Mouse (Mus musculus): ENCODE measurements around the gene Rnf26. TPM values are rescaled to one million over a fixed set of nuclear protein-coding genes. Genes with fewer than 3 reads are reported as not detected.

Rnf26 gene
- polyA plus RNA-seq, 1 experiment from 2014 or later = 35.4 TPM

DNA sequence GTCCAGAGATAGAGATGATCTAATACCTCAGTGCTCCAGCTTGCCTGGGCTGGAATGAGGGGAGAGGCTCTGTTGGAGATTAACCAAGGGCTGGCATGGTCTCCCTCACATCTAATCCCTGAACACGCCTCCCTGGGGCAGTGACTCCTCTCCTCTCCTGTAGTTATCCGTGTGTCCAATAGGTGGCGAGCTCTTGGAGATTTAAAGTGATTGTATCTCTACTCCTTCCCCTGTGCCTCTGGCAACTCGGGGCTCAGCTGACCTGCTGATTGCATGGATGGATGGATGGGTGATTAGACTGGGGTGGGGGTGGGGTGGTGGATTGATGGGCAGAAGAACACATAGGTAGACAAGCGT lies 36.6 kb downstream of the Rnf26 start:
- ATAC-seq (ENCODE audit: low read depth) = no peak
- WGBS = 13% methylated on average over 5 of the region's 5 CpGs

DNA sequence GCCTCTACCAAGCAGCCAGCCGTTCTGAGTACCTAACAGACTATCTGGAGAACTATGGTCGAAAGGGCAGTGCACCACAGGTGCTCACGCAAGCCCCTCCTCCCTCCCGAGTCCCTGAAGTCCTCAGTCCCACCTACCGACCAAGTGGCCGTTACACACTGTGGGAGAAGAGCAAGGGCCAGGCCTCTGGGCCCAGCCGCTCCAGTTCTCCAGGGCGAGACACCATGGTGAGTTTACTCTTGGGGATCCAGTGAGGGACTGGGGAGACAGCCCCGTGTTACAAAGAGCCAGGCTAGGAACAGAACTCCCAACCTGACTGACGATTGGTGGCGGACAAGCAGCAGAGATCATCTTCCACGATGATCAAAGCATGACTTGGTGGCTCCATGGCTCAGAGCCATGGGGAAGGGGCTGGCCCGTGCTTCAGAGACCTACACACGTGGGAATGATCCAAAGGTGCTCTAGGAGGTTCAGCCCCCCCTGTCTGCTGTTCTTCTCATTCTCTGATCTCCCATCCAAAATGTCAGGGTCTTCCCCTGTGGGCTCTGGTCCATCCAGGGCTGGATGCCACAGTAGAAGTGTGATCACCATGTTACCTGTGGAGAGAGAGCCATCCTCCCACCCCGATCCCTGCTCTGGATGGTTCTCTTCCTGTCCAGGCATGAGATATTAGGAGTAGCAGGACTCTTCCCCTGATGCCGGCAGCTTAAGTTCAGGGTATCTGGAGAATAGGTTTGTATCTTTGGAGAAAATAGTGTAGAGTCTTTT lies 37.1 kb downstream of the Rnf26 start:
- Histone ChIP-seq H3K4me1 (replicated peaks) (peaks cover 53% of the 10 kb centered on the region), H3K9ac (no peak overlapping the region), H3K4me3 (no peak overlapping the region), H3K9me3 (no peaks in the 10 kb centered on the region), H3K4me2 (no peak overlapping the region), H3K27ac (replicated peaks) (no peak overlapping the region), H3K36me3 (no peaks in the 10 kb centered on the region), H3K27me3 (no peaks in the 10 kb centered on the region)
- WGBS = 70% methylated on average over 16 of the region's 16 CpGs
- ATAC-seq (ENCODE audit: low read depth) = no peak

More for the DNA sequence above, 36.6 kb downstream of the Rnf26 start:
- Histone ChIP-seq H3K9me3 (no peaks in the 10 kb centered on the region), H3K4me3 (no peak overlapping the region), H3K4me2 (no peak overlapping the region), H3K9ac (no peak overlapping the region), H3K27me3 (no peaks in the 10 kb centered on the region), H3K27ac (replicated peaks) (no peak overlapping the region), H3K36me3 (no peaks in the 10 kb centered on the region), H3K4me1 (replicated peaks) (peaks cover 53% of the 10 kb centered on the region)

DNA sequence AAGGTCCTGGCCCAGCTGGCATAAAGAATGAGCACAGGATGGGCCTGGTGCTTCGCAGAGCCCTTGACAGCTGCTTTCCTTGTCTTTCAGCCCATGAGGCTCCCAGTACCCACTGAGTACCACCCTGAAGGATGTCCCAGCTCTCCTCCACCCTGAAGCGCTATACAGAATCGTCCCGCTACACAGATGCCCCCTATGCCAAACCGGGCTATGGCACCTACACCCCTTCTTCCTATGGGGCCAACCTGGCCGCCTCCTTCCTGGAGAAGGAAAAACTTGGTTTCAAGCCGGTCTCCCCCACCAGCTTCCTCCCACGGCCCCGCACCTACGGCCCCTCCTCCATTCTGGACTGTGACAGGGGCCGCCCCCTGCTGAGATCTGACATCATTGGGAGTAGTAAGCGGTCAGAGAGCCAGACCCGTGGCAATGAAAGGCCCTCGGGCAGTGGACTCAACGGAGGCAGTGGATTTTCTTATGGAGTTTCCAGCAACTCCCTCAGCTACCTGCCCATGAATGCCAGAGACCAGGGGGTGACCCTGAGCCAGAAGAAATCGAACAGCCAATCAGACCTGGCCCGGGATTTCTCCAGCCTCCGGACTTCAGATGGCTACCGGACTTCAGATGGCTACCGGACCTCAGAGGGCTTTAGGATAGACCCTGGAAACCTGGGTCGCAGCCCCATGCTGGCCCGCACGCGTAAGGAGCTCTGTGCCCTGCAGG lies 37.9 kb downstream of the Rnf26 start:
- Histone ChIP-seq H3K9ac (no peak overlapping the region), H3K36me3 (no peaks in the 10 kb centered on the region), H3K4me1 (replicated peaks) (peaks cover 54% of the 10 kb centered on the region), H3K27ac (replicated peaks) (no peak overlapping the region), H3K4me2 (no peak overlapping the region), H3K4me3 (no peak overlapping the region), H3K27me3 (no peaks in the 10 kb centered on the region), H3K9me3 (no peaks in the 10 kb centered on the region)
- WGBS = 70% methylated on average over 24 of the region's 24 CpGs
- ATAC-seq (ENCODE audit: low read depth) = no peak

DNA sequence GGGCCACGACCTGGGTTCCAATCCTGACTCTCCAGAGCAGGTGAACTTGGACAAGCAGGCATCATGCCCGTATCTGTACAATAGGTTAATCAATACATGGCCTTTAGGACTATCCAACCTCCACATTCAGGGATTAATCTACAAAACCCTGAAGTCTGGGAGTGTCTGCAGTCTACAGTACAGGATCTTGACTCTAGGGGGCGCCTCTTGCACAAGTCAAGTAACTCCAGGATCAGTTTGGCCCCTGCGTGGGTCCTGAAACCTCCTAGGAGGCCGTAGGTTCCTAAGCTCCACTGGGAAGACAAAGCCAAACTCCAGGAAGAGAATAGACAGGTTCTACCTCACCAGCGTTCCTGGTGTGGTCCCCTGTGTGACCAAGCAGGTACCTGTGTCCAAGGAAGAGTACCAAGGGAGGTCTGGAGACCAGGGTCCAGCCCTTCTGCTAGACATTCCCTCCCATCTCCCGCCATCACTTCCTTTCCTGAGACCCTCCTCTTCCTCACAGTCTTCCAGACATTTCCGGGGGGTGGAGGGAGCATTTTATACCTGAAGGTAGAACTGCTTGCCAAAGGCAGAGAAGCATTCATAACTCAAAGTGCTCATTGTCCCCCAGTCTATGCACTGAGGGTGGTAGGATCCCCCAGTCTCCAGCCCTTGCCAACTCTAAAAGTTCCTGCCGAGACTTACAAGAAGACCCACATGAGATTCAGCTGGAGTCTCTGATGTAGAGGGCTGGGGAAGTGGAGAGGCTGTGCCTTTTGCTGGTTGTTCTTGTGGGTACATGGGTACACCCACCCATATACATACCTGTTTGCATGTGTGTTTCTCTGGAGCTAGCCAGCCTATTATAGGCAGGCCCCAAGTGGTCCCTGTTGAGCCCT lies 38.7 kb downstream of the Rnf26 start:
- Histone ChIP-seq H3K9ac (no peak overlapping the region), H3K4me3 (no peak overlapping the region), H3K36me3 (no peaks in the 10 kb centered on the region), H3K4me1 (replicated peaks) (peaks cover 59% of the 10 kb centered on the region), H3K27ac (replicated peaks) (no peak overlapping the region), H3K27me3 (peaks cover 4% of the 10 kb centered on the region; the same call in 1 of the 2 replicates), H3K4me2 (no peak overlapping the region), H3K9me3 (no peaks in the 10 kb centered on the region)
- WGBS = 64% methylated on average over 9 of the region's 9 CpGs
- ATAC-seq (ENCODE audit: low read depth) = no peak

DNA sequence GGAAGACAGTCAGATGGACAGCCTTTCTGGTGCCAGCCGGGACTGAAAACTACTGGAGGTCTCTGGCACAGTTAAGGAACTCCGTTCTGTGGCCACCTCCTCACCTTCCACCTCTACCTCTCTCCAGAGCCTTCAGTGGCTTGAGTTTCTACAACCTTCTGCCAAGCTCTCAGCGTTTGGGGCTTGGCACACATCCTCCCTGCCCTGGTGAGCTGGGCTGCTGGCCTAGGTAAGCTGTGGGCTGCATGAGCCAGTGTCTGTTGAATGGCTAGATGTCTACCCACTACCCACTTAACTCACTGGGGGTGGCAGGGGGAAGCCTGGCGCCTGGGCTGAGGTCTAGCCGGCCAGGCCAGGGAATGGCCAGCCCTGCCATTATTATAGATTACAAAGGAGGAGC lies 40.2 kb downstream of the Rnf26 start:
- Histone ChIP-seq H3K4me2 (peak overlapping the region; percentile 44), H3K4me1 (replicated peaks) (peaks cover 54% of the 10 kb centered on the region), H3K27me3 (peaks cover 4% of the 10 kb centered on the region; the same call in 1 of the 2 replicates), H3K27ac (replicated peaks) (peak overlapping the region; percentile 83), H3K36me3 (no peaks in the 10 kb centered on the region), H3K4me3 (no peak overlapping the region), H3K9me3 (no peaks in the 10 kb centered on the region), H3K9ac (no peak overlapping the region; the same call in 1 of the 2 replicates)
- ATAC-seq (ENCODE audit: low read depth) = no peak
- WGBS = 37% methylated on average over 5 of the region's 5 CpGs

DNA sequence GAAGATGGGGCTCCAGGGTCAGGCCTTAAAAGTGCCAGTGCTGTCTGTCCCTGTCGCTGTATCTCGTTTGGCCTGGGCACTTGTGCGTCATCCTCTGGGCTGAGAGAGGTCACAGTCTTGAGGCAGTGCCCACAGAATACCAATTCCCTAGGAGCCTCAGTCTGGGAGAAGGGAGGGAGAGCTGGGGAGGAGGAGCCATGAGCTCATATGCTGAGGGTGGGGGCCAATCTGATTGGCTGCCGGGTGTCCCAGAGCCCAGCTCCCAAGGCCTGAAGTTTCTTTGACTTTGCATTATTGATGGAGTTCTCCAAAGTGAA lies 40.8 kb downstream of the Rnf26 start:
- Histone ChIP-seq H3K4me1 (replicated peaks) (peaks cover 56% of the 10 kb centered on the region), H3K36me3 (no peaks in the 10 kb centered on the region), H3K27me3 (peaks cover 4% of the 10 kb centered on the region), H3K9me3 (no peaks in the 10 kb centered on the region), H3K9ac (peak overlapping the region; percentile 43), H3K4me2 (peak overlapping the region; percentile 44), H3K27ac (replicated peaks) (peak overlapping the region; percentile 83), H3K4me3 (no peak overlapping the region)
- 6% methylated on average over 4 of the region's 4 CpGs for WGBS
- ATAC-seq (ENCODE audit: low read depth) = peak; percentile 64

DNA sequence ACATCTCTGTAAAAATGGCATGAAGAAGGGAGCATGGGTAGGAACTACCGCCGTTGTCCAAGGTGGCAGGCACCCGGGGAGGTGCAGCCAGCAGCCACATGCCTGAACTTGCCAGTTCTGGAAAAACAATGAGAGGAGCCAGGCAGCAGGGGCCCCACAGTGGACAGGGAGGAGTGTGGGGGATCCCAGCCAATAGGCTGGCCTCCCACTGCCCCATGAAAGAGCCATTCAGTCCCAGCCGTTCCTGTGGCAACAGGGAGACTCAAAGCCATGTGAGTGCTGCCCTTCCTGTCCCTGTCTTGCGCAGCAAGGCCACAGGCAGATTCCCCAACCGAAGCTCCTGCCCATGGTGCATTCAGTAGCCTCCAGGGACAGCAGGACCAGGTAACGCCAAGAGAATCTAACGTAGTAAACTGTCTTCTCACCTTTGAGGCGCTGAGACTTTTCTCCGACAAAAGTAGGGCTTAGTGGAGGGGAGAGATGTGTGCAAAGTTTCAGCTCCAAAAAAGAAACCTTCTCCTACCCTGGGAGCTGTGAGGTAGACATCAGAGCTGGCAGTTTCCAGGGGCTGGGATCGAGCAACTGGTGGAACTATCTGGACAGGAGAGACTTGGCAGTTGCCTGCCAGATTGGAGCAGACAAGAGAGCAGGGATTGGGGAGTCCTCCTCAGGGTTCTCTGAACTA lies 41.3 kb downstream of the Rnf26 start:
- H3K9ac ChIP-seq = peak overlapping the region; percentile 43
- no peaks in the 10 kb centered on the region for H3K36me3 ChIP-seq
- no peaks in the 10 kb centered on the region for H3K9me3 ChIP-seq
- H3K4me1 ChIP-seq (replicated peaks) = peaks cover 61% of the 10 kb centered on the region
- H3K27ac ChIP-seq (replicated peaks) = peak overlapping the region; percentile 83
- ATAC-seq (ENCODE audit: low read depth) = peak; percentile 75
- peak overlapping the region; percentile 44 for H3K4me2 ChIP-seq
- peaks cover 4% of the 10 kb centered on the region for H3K27me3 ChIP-seq
- WGBS = 19% methylated on average over 11 of the region's 11 CpGs
- H3K4me3 ChIP-seq = no peak overlapping the region

DNA sequence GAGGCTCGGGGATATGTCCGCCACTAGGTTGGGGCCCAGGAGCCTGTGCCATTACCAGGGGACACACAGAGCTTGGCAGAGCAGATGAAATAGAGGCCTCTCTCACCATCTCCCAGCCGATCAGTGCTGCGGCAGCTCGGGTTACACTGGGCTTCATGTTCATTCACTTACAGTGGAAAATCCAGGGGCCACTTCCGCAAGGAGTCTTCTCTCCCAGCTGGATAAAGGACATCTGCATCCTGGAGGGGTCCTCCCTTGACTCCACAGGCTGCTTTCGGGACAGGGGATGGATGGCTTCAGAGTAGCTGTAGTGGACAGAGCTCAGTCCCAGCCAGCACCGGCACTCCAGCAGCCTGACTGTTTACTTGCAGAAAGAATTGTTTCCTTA lies 42.5 kb downstream of the Rnf26 start:
- peaks cover 4% of the 10 kb centered on the region for H3K27me3 ChIP-seq
- H3K4me3 ChIP-seq = no peak overlapping the region
- peaks cover 56% of the 10 kb centered on the region for H3K4me1 ChIP-seq (replicated peaks)
- WGBS = 41% methylated on average over 8 of the region's 8 CpGs
- H3K27ac ChIP-seq (replicated peaks) = no peak overlapping the region; the same call in 1 of the 2 replicates
- ATAC-seq (ENCODE audit: low read depth) = no peak
- H3K36me3 ChIP-seq = no peaks in the 10 kb centered on the region
- no peaks in the 10 kb centered on the region for H3K9me3 ChIP-seq
- H3K4me2 ChIP-seq = peak overlapping the region; percentile 7; the same call in 1 of the 2 replicates
- peak overlapping the region; percentile 52; the same call in 1 of the 2 replicates for H3K9ac ChIP-seq

DNA sequence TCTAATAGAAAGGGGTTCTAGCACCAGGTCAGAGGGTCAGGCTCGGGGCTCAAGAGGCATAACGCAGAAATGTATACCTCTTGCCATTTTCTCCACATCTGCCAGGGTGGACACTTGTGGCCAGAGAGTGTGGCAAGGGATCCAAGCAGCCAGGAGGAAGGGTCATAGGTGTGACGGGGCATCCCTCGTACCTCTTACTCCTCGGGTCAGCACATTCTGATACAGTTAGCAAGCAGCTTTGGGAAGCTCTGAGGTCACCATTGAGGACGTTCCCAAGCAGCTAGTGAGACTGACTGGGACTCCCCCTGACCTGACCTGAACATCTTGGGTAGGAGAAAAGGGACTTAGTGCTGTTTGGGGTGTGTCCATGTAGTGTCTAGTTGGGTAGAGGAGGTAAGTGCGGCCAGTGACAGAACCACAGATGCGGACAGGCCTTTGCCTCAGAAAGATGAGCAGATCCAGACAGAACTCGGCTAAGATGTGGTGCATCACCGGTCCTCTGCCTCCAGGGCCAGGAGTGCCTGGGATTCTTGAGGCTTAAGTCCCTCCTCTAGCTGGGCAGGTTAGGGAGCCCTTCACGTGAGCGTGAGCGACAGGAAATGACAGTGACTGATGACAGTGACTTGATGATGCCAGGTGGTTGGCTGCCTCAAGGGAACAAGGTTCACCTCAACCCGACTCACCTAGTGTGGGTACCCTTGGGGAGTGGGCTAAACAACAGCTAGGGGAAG lies 43.0 kb downstream of the Rnf26 start:
- no peak for ATAC-seq (ENCODE audit: low read depth)
- Histone ChIP-seq H3K27me3 (peaks cover 4% of the 10 kb centered on the region), H3K4me2 (peak overlapping the region; percentile 7; the same call in 1 of the 2 replicates), H3K36me3 (no peaks in the 10 kb centered on the region), H3K27ac (replicated peaks) (no peak overlapping the region), H3K4me1 (replicated peaks) (peaks cover 52% of the 10 kb centered on the region), H3K9ac (peak overlapping the region; percentile 52; the same call in 1 of the 2 replicates), H3K4me3 (no peak overlapping the region), H3K9me3 (no peaks in the 10 kb centered on the region)
- 70% methylated on average over 14 of the region's 14 CpGs for WGBS

DNA sequence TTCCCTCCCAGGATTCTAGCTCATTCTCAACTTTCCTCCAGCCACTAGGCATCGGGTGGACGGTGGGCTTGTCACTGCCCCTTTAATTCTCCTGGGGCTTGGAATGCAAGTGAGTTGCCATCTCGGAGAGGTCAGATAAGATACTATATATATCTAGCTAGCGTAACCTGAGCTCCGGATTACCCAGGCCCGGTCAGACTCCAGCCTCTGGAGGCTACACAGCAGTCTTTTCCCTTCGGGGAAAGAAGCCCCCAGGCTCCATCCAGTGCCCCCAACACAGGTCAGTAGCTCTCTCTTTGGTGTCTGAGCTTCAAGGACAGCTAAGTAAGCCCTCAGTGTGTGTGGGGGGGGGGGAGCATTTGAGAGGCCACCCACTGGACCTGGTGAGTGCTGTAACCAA lies 44.1 kb downstream of the Rnf26 start:
- Histone ChIP-seq H3K9ac (no peak overlapping the region), H3K36me3 (no peaks in the 10 kb centered on the region), H3K27ac (replicated peaks) (no peak overlapping the region), H3K4me3 (no peak overlapping the region), H3K27me3 (peaks cover 4% of the 10 kb centered on the region), H3K4me1 (replicated peaks) (peaks cover 52% of the 10 kb centered on the region), H3K4me2 (no peak overlapping the region), H3K9me3 (no peaks in the 10 kb centered on the region)
- ATAC-seq (ENCODE audit: low read depth) = no peak
- 43% methylated on average over 7 of the region's 7 CpGs for WGBS

DNA sequence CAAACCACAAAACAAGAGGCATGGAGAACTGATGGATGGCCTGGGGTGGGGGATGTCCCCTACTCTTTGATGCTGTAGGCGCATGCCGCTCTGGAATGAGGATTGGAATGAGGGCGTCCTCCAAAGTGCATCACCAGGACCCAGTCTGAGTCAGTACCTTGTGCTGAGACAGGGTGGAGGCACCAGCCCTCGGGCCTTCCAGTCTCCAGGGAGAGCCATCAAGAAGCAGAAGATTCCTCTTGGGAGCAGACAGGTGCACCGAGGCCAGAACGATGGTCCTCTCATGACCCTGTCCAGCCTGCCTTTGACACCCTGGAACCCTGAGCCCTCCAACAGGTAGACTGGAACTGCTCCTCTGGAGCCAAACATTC lies 45.4 kb downstream of the Rnf26 start:
- WGBS = 77% methylated on average over 6 of the region's 6 CpGs
- no peak for ATAC-seq (ENCODE audit: low read depth)
- H3K9me3 ChIP-seq = no peaks in the 10 kb centered on the region
- no peak overlapping the region for H3K9ac ChIP-seq
- no peaks in the 10 kb centered on the region for H3K36me3 ChIP-seq
- H3K4me2 ChIP-seq = peak overlapping the region; percentile 88
- peaks cover 47% of the 10 kb centered on the region for H3K4me1 ChIP-seq (replicated peaks)
- peaks cover 7% of the 10 kb centered on the region for H3K27me3 ChIP-seq
- H3K27ac ChIP-seq (replicated peaks) = no peak overlapping the region
- no peak overlapping the region for H3K4me3 ChIP-seq

Data from neural tube, embryonic 13.5 days (tissue).